Mouse (Mus musculus): ENCODE measurements at regions not wholly inside any gene's neighbourhood (a gene's known extent, or its start where the extent isn't known, plus 50 kb on each side); places are given as distances from the start of the nearest gene placed in this dataset.

DNA sequence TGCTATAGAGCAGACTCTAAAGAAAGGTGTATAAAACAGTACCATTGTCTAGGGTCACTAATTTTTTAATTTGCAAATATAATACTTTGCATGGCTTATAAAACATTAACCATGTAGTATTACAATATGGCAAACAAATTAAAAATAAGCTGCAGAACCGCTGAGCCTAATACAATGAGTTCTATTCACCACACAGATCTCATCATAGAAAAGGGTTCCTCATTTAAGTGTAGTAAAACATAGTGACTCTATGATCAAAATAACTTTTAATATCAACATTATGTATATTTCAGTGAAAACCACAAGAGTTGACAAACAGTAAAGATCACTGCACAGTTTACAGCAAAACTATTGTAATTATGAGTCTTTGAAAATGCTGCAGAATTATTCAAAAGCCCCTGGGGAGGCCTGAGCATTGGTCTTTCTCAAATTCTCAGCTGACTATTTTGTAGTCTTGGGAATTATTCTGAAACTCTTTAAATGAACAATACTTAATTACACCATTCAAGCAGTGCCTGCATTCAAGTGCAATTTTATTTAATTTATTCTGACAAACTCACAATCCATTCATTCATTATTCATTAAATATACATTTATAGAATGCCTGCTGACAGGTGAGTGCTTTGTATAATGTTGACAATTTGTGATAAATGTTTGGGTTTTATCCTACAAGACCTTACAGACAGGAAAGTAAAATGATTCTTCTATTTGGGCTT is 60.3 kb downstream of the Pcdh20 start:
- no peak for DNase-seq (ENCODE audit: low spot score in 2 of 2)

DNA sequence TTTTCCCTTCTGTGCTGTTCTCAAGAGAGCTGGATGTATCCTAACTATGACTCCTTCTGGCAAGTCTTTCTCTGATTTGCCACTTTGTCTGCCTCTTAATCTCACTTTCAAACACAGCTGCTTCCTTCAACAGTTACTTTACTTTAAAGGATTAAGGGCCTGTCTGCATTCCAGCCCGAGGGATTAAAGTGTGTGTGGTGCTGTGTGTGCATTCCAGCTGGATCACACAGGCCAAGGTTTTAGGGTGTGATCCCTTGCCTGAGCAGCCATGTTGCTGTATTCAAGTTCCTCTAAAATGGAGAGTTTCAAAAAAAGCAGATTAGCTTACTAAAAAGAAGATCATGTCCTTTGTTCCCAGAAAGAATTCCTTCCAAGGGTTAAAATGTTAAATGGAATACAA is 71.9 kb downstream of the Pcdh20 start:
- no peak for DNase-seq (ENCODE audit: low spot score in 2 of 2)

DNA sequence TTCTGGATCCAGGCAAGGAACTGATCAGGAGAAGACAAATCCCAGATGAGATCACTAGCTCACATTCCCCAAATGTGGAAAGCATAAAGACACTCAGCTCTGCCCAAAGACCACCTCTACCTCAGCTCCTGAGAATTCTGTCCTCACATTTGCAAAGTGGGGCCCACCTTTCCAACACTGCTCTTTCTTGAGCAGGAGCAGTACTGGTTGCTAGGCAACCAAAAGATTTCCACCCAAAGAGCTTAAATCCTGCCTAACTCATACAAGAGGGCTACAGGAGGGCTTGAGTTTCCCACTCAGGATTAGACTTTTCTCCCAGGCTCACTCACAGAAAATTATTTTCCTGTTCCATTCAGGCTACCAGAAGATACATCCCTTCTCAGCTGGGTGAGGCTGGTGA is 74.0 kb downstream of the Pcdh20 start:
- no peak for DNase-seq (ENCODE audit: low spot score in 2 of 2)

DNA sequence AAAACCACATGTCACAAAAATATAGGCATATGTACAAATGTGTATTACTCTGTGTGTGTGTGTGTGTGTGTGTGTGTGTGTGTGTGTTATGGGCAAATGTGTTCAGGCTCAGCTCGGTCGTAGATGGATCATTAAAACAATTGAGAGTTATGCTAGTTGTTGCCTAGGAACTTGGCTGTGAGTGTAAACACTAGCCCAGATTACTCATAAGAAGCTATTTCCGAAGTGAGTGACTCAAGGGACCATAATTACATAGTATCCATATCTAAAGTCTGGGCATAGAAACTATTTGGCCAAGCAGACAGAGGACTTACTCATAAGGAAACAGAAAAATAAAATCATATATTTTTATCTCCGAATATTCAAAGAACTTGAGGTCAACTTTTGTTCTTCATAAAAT is 76.2 kb downstream of the Pcdh20 start:
- DNase-seq (ENCODE audit: low spot score in 2 of 2), result no peak

DNA sequence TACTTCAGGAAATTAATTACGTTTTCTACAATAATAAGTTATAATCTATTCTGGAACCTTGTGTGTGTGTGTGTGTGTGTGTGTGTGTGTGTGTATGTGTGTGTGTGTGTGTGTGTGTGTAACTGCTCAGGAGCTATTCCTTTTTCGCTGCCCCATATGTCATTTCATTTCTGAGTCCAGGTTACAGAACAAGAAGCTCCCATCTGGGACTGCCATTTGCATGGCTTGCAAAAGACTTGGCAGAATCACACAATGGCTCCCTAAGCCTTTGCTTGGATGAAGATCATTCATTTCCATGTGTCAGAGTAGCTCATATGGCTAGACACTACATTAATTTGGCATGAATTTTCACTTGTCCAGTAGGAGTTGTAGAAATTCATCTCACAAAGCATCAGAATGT is 86.6 kb downstream of the Pcdh20 start:
- peak in 1 of 2 experiments; percentile 1 for DNase-seq (ENCODE audit: low spot score in 2 of 2)

DNA sequence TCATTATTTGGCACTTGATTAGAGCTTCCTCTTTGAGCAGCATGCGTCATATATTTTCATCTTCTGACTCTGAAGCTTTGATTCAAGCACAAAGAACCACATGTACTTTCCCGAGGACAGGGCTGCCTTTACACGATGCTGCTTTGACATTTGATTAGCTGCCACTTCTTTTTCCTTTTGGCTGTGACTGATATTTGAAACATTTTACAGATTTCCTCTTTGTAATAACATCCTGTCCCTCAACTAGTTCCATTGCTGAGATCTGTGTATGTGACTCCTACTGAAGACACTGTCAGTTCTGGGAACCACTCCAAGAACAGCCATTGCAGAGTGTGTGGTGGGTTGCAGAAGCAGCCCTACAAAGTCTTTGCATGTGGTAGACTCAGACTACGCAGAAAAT is 124.0 kb downstream of the Pcdh20 start:
- DNase-seq (ENCODE audit: low spot score in 2 of 2), result no peak

DNA sequence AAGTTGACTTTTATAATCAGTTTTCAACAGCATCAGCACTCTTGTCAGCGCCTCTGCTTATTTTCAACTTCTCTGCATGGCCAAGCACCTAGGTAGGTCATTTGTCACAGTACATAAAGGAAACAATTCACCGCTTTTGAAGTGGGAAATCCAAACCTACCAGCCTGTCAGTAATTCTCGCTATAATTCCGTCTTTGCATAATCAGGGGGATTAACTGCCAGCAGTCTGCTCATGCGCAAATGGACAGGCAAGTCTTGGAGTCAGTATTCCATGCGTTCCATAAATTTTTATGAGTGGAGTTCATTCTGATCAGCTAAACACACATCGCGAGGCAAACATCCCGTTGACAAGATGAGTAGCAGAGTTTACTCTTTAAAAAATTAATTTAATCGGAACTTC is 133.9 kb downstream of the Pcdh20 start:
- no peak for DNase-seq (ENCODE audit: low spot score in 2 of 2)

DNA sequence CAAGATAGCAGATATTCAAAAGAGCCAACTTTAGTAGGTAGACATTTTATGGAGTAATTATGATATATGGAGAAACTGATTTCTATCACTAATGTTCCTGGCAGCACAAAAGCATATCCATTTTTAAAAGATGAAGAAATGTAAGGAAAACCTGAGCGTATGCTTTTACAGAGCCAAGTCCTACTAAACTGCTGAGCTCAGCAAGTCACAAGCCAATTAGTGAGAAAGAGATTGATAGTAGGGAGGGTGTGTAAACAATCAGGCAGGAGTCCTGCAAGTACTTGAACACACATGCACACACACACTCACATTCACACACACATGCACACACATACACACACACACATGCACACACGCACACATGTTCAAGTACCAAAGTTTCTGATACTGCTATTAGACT is 140.6 kb downstream of the Pcdh20 start:
- DNase-seq (ENCODE audit: low spot score in 2 of 2), result no peak

DNA sequence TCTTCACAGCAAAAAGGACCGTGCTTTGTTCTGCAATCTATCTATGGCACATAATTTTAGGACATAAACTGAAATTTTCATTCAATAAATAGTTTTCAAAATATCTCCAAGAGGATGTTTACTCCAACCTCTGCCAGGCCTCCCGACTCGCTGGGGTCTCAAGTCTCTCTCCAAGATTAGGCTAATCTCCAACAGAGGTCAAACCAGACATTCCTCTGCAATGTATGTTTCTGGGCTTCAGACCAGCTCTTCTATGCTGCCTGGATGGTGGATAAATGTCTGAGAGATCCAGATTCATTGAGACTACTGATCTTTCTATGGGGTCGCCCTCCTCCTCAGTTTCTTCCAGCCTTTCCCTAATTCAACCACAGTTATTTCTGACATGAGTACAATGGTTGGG is 144.8 kb downstream of the Pcdh20 start:
- DNase-seq (ENCODE audit: low spot score in 2 of 2), result no peak

DNA sequence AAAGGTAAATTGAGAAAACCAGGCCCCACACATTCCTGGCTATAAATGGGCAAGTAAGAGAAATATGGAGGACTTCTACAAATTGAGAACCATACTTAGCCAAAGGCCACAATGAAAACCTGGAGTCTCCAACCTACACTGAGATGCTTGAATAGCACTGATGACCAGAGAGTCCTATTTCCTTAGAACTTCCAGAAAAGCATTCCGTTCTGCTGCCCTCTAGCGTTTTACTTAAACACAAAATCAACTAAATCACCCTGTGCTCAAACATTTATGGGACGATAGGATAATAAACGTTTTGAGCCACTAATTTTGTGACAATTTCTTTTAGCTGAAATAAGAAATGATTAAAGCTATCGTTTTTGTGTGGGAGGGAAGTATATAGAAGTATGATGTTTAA is 192.9 kb downstream of the Pcdh20 start:
- DNase-seq (ENCODE audit: low spot score in 2 of 2), result no peak

DNA sequence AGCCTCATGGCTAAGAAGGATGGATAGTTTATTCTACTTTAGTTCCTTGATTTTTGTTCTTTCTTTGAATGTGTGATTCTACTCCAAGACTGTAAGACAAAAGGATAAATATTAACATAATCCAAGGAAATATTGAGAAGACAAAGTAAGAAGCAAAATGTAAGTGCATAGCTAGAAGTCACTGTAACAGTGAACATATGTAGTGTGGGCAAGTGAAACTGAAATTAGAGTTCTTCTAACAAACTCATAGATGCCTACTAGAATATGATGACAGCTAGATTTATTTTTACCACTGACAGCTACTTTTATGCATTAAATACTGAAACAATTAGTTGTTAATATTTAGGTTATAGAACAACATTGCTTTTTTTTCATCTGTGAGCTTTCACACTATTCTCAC is 206.4 kb downstream of the Pcdh20 start:
- DNase-seq (ENCODE audit: low spot score in 2 of 2), result no peak

DNA sequence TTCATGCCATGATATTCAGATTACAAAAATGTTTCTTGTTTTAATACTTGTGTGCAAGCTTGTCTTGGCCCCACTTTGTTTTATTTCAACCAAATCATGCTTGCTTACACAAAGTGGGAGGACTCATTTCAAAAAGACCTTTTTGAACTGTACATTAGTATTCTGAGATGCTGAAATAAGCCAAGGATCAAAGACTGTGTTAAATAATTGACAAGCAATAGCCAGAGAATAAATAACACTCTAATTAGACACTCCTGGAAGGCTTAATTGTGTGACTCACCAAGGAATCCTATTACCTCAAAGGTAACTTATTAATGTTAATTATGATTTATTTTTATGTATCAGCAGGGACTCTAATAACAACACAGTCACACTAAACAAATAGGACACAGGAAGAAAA is 212.2 kb downstream of the Pcdh20 start:
- no peak for DNase-seq (ENCODE audit: low spot score in 2 of 2)

DNA sequence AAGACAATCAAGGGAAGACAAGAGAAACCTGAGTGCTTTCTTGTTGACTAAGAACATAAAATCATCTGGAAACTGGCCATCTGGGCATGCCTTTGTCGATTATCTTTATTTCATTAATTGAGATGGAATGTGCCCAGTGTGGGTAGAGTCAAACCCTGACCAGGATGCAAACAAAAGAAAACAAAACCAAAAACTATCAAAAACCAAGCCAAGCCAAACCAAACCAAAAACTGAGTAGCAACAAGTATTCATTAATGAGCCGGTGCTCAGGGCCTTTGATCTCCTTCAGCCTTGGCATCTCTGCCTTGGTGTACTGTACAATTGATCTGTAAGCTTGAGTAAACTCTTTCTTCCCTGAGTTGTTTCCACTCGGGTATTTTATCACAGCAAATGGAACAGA is 216.1 kb downstream of the Pcdh20 start:
- DNase-seq (ENCODE audit: low spot score in 2 of 2), result no peak

All from cerebellum, postnatal 4 days (tissue).